Mouse (Mus musculus): Measurements from ENCODE around the gene Caskin1. TPM values are rescaled to one million over a fixed set of nuclear protein-coding genes. Genes with fewer than 3 reads are reported as not detected.
A peak's percentile ranks its signal among the peaks of the same experiment; 100 is the strongest.

Caskin1 gene
- polyA plus RNA-seq, 1 experiment from 2014 or later = 4.3 TPM

DNA sequence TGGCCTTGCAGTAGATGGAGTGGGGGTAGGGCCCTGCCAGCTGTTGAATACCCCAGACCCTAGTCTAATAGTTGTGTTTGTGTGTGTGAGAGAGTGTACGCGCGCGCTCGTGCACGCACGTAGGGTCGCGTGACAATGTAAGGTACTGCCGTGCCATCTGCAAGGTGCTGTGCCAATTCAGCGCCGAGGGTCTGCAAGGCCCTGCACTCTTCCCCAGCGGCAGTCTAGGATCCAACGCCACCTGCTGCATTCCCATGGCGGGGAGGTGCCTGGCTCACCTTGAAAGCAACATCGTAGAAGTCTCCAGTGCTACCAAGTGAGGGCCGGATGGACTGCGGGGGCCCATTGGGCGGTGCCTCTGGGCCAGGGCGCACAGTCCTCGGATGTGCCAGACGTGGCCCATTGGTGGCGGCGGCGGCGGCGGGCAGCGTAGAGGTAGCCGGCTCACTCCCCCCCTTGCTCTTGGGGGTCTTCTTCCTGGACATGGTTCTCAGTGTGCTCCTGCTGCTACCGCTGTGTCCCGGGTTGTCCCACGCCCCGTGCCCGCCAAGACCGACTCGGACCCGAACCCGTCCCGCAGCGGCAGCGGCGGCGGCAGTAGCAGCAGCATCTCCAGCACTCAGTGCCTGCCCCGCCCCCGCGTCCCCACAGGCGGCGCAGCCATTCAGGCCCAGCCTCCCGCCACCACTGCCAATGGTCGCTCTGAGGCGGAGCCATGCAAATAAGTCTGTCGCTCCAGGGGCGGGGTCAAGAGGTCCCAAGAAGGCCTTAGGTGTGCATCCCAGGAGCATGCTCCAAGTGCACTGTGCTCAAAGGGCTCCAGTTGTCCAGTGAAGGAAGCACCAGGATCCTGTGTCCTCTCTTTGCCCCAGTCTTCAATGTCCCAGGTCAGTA lies 44.9 kb downstream of the Caskin1 start:
- Histone ChIP-seq H3K9me3 (no peaks in the 10 kb centered on the region), H3K4me1 (peaks cover 62% of the 10 kb centered on the region), H3K4me3 (peak overlapping the region; percentile 55), H3K27me3 (ENCODE audit: poor library complexity, severe bottlenecking) (no peaks in the 10 kb centered on the region), H3K27ac (peak overlapping the region; percentile 80), H3K36me3 (replicated peaks) (peaks cover 31% of the 10 kb centered on the region)
- 5% methylated on average over 53 of the region's 53 CpGs for WGBS
- DNase-seq (ENCODE audit: extremely low spot score, low spot score) = peak; percentile 86

DNA sequence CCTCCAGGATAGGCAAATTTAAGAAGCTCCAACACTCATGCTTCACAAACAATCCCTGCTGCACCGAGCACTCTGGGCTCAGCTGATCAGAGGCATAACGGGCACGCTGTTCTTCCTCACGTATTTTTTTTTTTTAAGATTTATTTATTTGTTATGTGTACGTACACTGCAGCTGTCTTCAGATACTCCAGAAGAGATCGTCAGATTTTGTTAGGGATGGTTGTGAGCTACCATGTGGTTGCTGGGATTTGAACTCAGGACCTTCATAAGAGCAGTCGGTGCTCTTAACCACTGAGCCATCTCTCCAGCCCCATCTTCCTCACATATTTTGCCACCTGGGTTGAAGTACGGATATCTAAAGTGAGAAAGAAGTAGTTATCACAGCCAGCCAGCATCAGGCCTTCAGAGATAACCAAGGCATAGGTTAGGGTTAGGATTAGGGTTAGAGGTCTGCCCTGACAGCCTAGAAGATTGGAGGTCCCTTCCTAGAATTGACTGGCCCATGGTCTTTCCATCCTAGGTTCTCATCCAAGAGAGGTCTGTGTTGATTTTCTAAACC lies 45.8 kb downstream of the Caskin1 start, which contains the start of gene Rab26:
Rab26 (minus strand) TSS at position 51 of the 559 bp plus-strand sequence.
- H3K4me3 ChIP-seq = peak within 1 kb of the TSS; percentile 55
- H3K4me1 ChIP-seq = peaks cover 56% of the 10 kb centered on the region
- peaks cover 24% of the 10 kb centered on the region for H3K36me3 ChIP-seq (replicated peaks)
- H3K27ac ChIP-seq = peak within 1 kb of the TSS; percentile 80
- no peaks in the 10 kb centered on the region for H3K27me3 ChIP-seq (ENCODE audit: poor library complexity, severe bottlenecking)
- no peaks in the 10 kb centered on the region for H3K9me3 ChIP-seq
- WGBS = 93% methylated on average over 8 of the region's 8 CpGs
- no peak for DNase-seq (ENCODE audit: extremely low spot score, low spot score)

DNA sequence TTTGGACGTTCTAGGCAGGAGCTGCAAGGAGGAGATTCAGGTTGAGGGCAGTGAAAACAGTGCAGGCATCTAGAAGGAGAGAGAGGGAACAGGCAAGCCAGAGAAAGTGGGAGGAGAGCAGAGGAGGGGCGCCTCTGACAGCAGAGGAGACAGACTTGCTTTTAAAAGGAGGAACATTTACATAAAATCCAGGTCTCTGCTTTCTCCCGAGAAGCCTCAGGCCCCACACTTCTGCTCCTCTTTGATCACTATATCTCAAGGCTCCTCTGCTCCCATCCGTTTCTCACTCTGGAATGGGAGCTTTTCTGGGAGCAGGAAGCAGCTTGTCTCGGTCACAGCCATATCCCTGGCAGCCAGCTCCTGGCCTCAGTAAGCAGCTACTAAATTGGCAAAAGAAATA lies 46.9 kb downstream of the Caskin1 start:
- Histone ChIP-seq H3K36me3 (replicated peaks) (peaks cover 14% of the 10 kb centered on the region), H3K9me3 (no peaks in the 10 kb centered on the region), H3K27me3 (ENCODE audit: poor library complexity, severe bottlenecking) (no peaks in the 10 kb centered on the region), H3K27ac (no peak overlapping the region), H3K4me3 (no peak overlapping the region), H3K4me1 (peaks cover 46% of the 10 kb centered on the region)
- no peak for DNase-seq (ENCODE audit: extremely low spot score, low spot score)
- WGBS = 69% methylated on average over 5 of the region's 5 CpGs

- DNase-seq (ENCODE audit: extremely low spot score, low spot score) = no peak
- H3K4me3 ChIP-seq = no peak overlapping the region
- peaks cover 23% of the 10 kb centered on the region for H3K4me1 ChIP-seq
- no peaks in the 10 kb centered on the region for H3K27me3 ChIP-seq (ENCODE audit: poor library complexity, severe bottlenecking)
- WGBS = 55% methylated on average over 3 of the region's 3 CpGs
- peak overlapping the region; percentile 60; the same call in 1 of the 2 replicates for H3K27ac ChIP-seq
- H3K9me3 ChIP-seq = no peaks in the 10 kb centered on the region
- H3K36me3 ChIP-seq (replicated peaks) = no peaks in the 10 kb centered on the region
Measured at GRCm38 (mm10) chr17:24537536-24537935, 49.1 kb downstream of the Caskin1 start.

GRCm38 (mm10) chr17:24538950-24539349 lies 50.5 kb downstream of the Caskin1 start:
- no peaks in the 10 kb centered on the region for H3K36me3 ChIP-seq (replicated peaks)
- no peak overlapping the region for H3K27ac ChIP-seq
- H3K27me3 ChIP-seq (ENCODE audit: poor library complexity, severe bottlenecking) = no peaks in the 10 kb centered on the region
- no peak overlapping the region for H3K4me3 ChIP-seq
- peaks cover 10% of the 10 kb centered on the region for H3K4me1 ChIP-seq
- H3K9me3 ChIP-seq = no peaks in the 10 kb centered on the region
- WGBS = 73% methylated on average over 8 of the region's 8 CpGs
- no peak for DNase-seq (ENCODE audit: extremely low spot score, low spot score)

DNA sequence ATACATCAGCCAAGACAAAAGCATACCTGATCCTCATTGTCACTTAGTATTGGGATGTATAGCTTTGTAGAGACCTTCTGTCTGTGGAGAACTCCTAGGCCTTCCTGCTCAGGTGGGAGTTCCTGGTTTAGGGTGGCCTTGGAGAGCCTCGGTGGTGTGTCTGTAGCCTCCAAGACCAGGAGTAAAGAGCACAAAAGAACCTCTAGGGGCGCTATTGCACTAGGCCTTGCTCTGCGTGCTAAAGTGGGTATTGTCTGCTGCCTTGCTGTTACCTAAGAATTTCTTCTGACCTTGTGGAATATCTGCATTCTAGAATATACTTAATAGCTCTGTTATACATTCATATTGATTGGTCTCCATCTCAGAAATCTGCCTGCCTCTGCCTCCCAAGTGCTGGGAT lies 52.0 kb downstream of the Caskin1 start:
- H3K9me3 ChIP-seq = no peaks in the 10 kb centered on the region
- no peak overlapping the region for H3K4me3 ChIP-seq
- peak; percentile 33 for DNase-seq (ENCODE audit: extremely low spot score, low spot score)
- 13% methylated on average over 3 of the region's 3 CpGs for WGBS
- H3K4me1 ChIP-seq = peaks cover 16% of the 10 kb centered on the region
- no peaks in the 10 kb centered on the region for H3K36me3 ChIP-seq (replicated peaks)
- no peak overlapping the region for H3K27ac ChIP-seq
- peaks cover 8% of the 10 kb centered on the region for H3K27me3 ChIP-seq (ENCODE audit: poor library complexity, severe bottlenecking)

DNA sequence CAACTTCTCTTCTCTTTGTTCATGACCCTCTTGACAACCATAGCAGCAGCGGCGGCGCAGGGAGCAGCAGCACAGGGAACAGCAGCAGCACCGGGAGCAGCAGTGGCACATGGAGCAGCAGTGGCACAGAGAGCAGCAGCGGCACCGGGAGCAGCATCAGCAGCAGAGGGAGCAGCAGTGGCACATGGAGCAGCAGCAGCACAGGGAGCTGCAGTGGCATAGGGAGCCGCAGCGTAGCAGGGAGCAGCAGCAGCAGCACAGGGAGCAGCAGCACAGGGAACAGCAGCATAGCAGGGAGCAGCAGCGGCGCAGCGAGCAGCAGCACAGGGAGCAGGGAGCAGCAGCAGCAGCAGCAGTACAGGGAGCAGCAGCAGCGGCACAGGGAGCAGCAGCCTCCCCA lies 56.2 kb downstream of the Caskin1 start:
- no peaks in the 10 kb centered on the region for H3K9me3 ChIP-seq
- no peaks in the 10 kb centered on the region for H3K36me3 ChIP-seq (replicated peaks)
- WGBS = 27% methylated on average over 12 of the region's 12 CpGs
- peak; percentile 28 for DNase-seq (ENCODE audit: extremely low spot score, low spot score)
- peak overlapping the region; percentile 68; the same call in 1 of the 2 replicates for H3K27ac ChIP-seq
- H3K4me1 ChIP-seq = peaks cover 20% of the 10 kb centered on the region
- H3K4me3 ChIP-seq = peak overlapping the region; percentile 35
- H3K27me3 ChIP-seq (ENCODE audit: poor library complexity, severe bottlenecking) = peaks cover 43% of the 10 kb centered on the region

GRCm38 (mm10) chr17:24545247-24545646 lies 56.8 kb downstream of the Caskin1 start:
- H3K36me3 ChIP-seq (replicated peaks) = no peaks in the 10 kb centered on the region
- no peak overlapping the region for H3K27ac ChIP-seq
- H3K27me3 ChIP-seq (ENCODE audit: poor library complexity, severe bottlenecking) = peaks cover 44% of the 10 kb centered on the region
- H3K4me1 ChIP-seq = peaks cover 27% of the 10 kb centered on the region
- WGBS = 92% methylated on average over 2 of the region's 2 CpGs
- H3K9me3 ChIP-seq = no peaks in the 10 kb centered on the region
- H3K4me3 ChIP-seq = no peak overlapping the region
- DNase-seq (ENCODE audit: extremely low spot score, low spot score) = no peak

DNA sequence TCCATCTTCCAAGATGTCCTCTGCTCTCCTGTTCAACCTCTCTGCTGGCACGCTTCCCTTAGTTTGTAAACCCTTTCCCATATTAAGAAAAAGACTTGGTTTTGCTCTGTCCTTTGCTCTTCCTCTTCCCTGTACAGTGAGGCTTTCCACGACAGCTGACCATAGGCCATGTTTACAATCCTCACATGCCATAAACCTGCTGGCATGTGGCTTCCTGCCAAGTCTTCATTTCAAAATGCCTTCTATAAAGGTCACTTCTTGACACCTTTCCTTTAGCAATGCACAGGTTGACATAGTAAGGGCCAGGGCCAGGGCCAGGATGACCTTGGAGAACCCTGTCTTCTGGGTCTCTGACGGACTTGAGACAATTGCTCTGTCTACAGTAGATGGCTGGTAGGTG lies 57.8 kb downstream of the Caskin1 start:
- WGBS = 91% methylated on average over 3 of the region's 3 CpGs
- Histone ChIP-seq H3K27me3 (ENCODE audit: poor library complexity, severe bottlenecking) (peaks cover 44% of the 10 kb centered on the region), H3K4me1 (peaks cover 35% of the 10 kb centered on the region), H3K4me3 (no peak overlapping the region), H3K9me3 (no peaks in the 10 kb centered on the region), H3K36me3 (replicated peaks) (no peaks in the 10 kb centered on the region), H3K27ac (no peak overlapping the region)
- DNase-seq (ENCODE audit: extremely low spot score, low spot score) = no peak

GRCm38 (mm10) chr17:24548435-24548834 lies 60.0 kb downstream of the Caskin1 start:
- Histone ChIP-seq H3K4me3 (peak overlapping the region; percentile 75), H3K27me3 (ENCODE audit: poor library complexity, severe bottlenecking) (peaks cover 44% of the 10 kb centered on the region), H3K27ac (no peak overlapping the region), H3K9me3 (no peaks in the 10 kb centered on the region), H3K4me1 (peaks cover 48% of the 10 kb centered on the region), H3K36me3 (replicated peaks) (no peaks in the 10 kb centered on the region)
- DNase-seq (ENCODE audit: extremely low spot score, low spot score) = no peak
- 40% methylated on average over 9 of the region's 9 CpGs for WGBS

DNA sequence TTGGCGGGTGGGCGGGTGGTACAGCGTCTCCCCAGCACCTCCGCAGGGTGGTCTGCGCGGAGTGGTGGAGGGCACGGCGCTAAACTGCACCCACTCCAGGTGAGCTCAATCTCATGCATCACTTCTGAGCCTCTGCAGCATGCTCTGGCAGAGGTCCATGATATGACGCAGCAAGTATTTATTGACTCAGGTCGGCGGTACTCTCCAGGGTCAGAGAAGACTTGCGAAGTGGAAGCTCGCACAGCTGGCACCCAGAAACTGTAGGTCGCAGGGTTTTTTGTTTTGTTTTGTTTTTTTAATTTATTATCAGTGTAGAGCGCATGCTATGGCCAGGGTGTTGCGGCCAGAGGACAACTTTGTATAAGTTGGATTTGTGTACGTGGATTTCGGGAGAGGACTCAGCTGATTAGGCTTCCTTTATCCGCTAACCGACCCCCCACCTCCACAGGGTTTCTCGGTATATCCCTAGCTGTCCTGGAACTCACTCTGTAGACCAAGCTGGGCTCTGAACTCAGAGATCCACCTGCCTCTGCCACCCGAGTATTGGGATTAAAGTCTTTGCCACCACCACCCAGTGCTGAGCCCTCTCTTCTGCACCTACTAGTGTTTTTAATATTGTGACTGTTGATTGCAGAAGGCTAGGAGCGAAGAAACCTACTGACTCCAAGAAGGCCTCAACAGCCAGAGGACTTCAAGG lies 60.7 kb downstream of the Caskin1 start:
- peaks cover 48% of the 10 kb centered on the region for H3K4me1 ChIP-seq
- peak; percentile 26 for DNase-seq (ENCODE audit: extremely low spot score, low spot score)
- peaks cover 44% of the 10 kb centered on the region for H3K27me3 ChIP-seq (ENCODE audit: poor library complexity, severe bottlenecking)
- peak overlapping the region; percentile 75 for H3K4me3 ChIP-seq
- peak overlapping the region; percentile 96 for H3K27ac ChIP-seq
- no peaks in the 10 kb centered on the region for H3K36me3 ChIP-seq (replicated peaks)
- WGBS = 5% methylated on average over 23 of the region's 23 CpGs
- no peaks in the 10 kb centered on the region for H3K9me3 ChIP-seq

- whole genome bisulfite sequencing = under 1% methylated on average over 72 of the region's 72 CpGs
- H3K27me3 ChIP-seq (ENCODE audit: poor library complexity, severe bottlenecking) = peaks cover 38% of the 10 kb centered on the region
- no peaks in the 10 kb centered on the region for H3K36me3 ChIP-seq (replicated peaks)
- peak within 1 kb of the TSS; percentile 96 for H3K27ac ChIP-seq
- H3K4me1 ChIP-seq = peaks cover 44% of the 10 kb centered on the region
- DNase-seq (ENCODE audit: extremely low spot score, low spot score) = peak; percentile 98
- H3K9me3 ChIP-seq = no peaks in the 10 kb centered on the region
- H3K4me3 ChIP-seq = peak within 1 kb of the TSS; percentile 75
Measured at GRCm38 (mm10) chr17:24549618-24550415, 61.4 kb downstream of the Caskin1 start, which contains the start of gene Pkd1. Gene Pkd1 (plus strand): TSS chr17:24549834.

All from forebrain, embryonic 10.5 days (tissue).